Mouse (Mus musculus) CH12.LX (cell line): ENCODE results near the gene Dnah1. TPM values are rescaled to one million over a fixed set of nuclear protein-coding genes. Genes with fewer than 3 reads are reported as not detected.

ENCODE experiments used
- DNase-seq: peaks from one replicate; pipeline ENCODE4 v3.0.0-alpha.2; 2013; ENCODE audit errors: extremely low read depth
- H3K27ac ChIP-seq: 2 replicates; pipeline ENCODE4 v1.5.1; 2012; ENCODE audit warnings: low read depth, mild to moderate bottlenecking, control low read depth, moderate library complexity; ENCODE audit not compliant: insufficient read depth
- H3K27me3 ChIP-seq: replicated peaks from 2 replicates; pipeline ENCODE3; 2012; ENCODE audit warnings: inconsistent platforms
- H3K36me3 ChIP-seq, 2 experiments: replicated peaks in 1 of 2; 2 replicates each; pipeline versions ENCODE3 to v1.6.1; 2012; ENCODE audit warnings: inconsistent platforms in 1 of 2, low read length in 1 of 2, mild to moderate bottlenecking in 1 of 2, mixed read lengths in 1 of 2, moderate library complexity in 1 of 2; ENCODE audit not compliant: control insufficient read depth in 1 of 2, insufficient read depth in 1 of 2
- H3K4me1 ChIP-seq, 2 experiments: 2 replicates each; pipeline ENCODE4 v1.6.1; 2012; ENCODE audit warnings: inconsistent platforms in 1 of 2, moderate library complexity in 1 of 2; ENCODE audit not compliant: insufficient read depth in 2 of 2, control insufficient read depth in 1 of 2
- H3K4me2 ChIP-seq: 2 replicates; pipeline ENCODE4 v1.6.1; 2012; ENCODE audit warnings: low read depth, mild to moderate bottlenecking, control low read depth; ENCODE audit not compliant: poor library complexity, insufficient read depth, severe bottlenecking
- H3K4me3 ChIP-seq, 3 experiments: fragments of 150-350 bp in 1 of 3; sonication (generic) in 1 of 3; replicated peaks in 1 of 3; 2 replicates each; pipeline versions ENCODE3 to v1.5.1; 2011 to 2012; ENCODE audit warnings: low read depth in 2 of 3, low read length in 2 of 3, mild to moderate bottlenecking in 2 of 3, moderate library complexity in 2 of 3, control low read depth in 1 of 3, improper control_type of control experiment in 1 of 3, inconsistent platforms in 1 of 3, mixed read lengths in 1 of 3; ENCODE audit not compliant: poor library complexity in 1 of 3
- H3K79me2 ChIP-seq: replicated peaks from 2 replicates; pipeline ENCODE4 v1.6.1; 2012; ENCODE audit warnings: mild to moderate bottlenecking, moderate library complexity; ENCODE audit not compliant: control insufficient read depth, poor library complexity, insufficient read depth, severe bottlenecking; ENCODE audit errors: extremely low read depth
- H3K9ac ChIP-seq: 2 replicates; pipeline ENCODE4 v1.6.1; 2012; ENCODE audit warnings: low read depth, mild to moderate bottlenecking, control low read depth, moderate library complexity; ENCODE audit not compliant: insufficient read depth
- H3K9me3 ChIP-seq: replicated peaks from 2 replicates; pipeline ENCODE3; 2012; ENCODE audit warnings: low read length, inconsistent platforms, mixed read lengths
- CHD2 ChIP-seq: IDR thresholded peaks from 2 replicates; pipeline ENCODE4 v1.6.1; 2011; ENCODE audit warnings: low read length, improper control_type of control experiment
- CTCF ChIP-seq, 2 experiments: IDR thresholded peaks in 1 of 2; conservative IDR thresholded peaks in 1 of 2; 2 replicates each; pipeline ENCODE4 v1.5.1; 2011 to 2012; ENCODE audit warnings: low read depth in 2 of 2, low read length in 2 of 2, improper control_type of control experiment in 1 of 2, inconsistent platforms in 1 of 2, mild to moderate bottlenecking in 1 of 2, moderate library complexity in 1 of 2
- ETS1 ChIP-seq: conservative IDR thresholded peaks from 2 replicates; pipeline ENCODE4 v1.6.1; 2012; ENCODE audit warnings: low read depth, mild to moderate bottlenecking, inconsistent platforms, low read length, improper control_type of control experiment, moderate library complexity
- HCFC1 ChIP-seq: IDR thresholded peaks from 2 replicates; pipeline ENCODE4 v1.6.1; 2012; ENCODE audit warnings: low read depth, mild to moderate bottlenecking, inconsistent platforms, low read length, improper control_type of control experiment
- IRF4 ChIP-seq: IDR thresholded peaks from 2 replicates; pipeline ENCODE4 v1.6.1; 2014; ENCODE audit warnings: low read depth, mild to moderate bottlenecking, inconsistent platforms, low read length, improper control_type of control experiment
- JUN ChIP-seq: IDR thresholded peaks from 2 replicates; pipeline ENCODE4 v1.6.1; 2011; ENCODE audit warnings: low read depth, mild to moderate bottlenecking, low read length, improper control_type of control experiment, moderate library complexity; ENCODE audit not compliant: insufficient read depth
- KAT2A ChIP-seq: IDR thresholded peaks from 2 replicates; pipeline ENCODE4 v1.6.1; 2012; ENCODE audit warnings: low read length, improper control_type of control experiment, inconsistent platforms; ENCODE audit not compliant: insufficient replicate concordance
- MAX ChIP-seq: IDR thresholded peaks from 2 replicates; pipeline ENCODE4 v1.6.1; 2011; ENCODE audit warnings: low read length, improper control_type of control experiment
- MAZ ChIP-seq: IDR thresholded peaks from 2 replicates; pipeline ENCODE4 v1.6.1; 2012; ENCODE audit warnings: low read depth, mild to moderate bottlenecking, inconsistent platforms, low read length, improper control_type of control experiment, moderate library complexity
- MEF2A ChIP-seq: IDR thresholded peaks from 2 replicates; pipeline ENCODE4 v1.6.1; 2014; ENCODE audit warnings: low read depth, mild to moderate bottlenecking, inconsistent platforms, low read length, improper control_type of control experiment, borderline replicate concordance
- MYC ChIP-seq: IDR thresholded peaks from 2 replicates; pipeline ENCODE4 v1.6.1; 2011; ENCODE audit warnings: low read depth, mild to moderate bottlenecking, improper control_type of control experiment, low read length
- NRF1 ChIP-seq: IDR thresholded peaks from 2 replicates; pipeline ENCODE4 v1.6.1; 2014; ENCODE audit warnings: low read depth, mild to moderate bottlenecking, inconsistent platforms, low read length, improper control_type of control experiment, moderate library complexity
- PAX5 ChIP-seq: IDR thresholded peaks from 2 replicates; pipeline ENCODE4 v1.6.1; 2012; ENCODE audit warnings: low read length, inconsistent platforms, mixed read lengths
- POLR2AphosphoS2 ChIP-seq: IDR thresholded peaks from 2 replicates; pipeline ENCODE4 v1.6.1; 2011; ENCODE audit warnings: low read depth, low read length, improper control_type of control experiment
- RAD21 ChIP-seq: IDR thresholded peaks from 2 replicates; pipeline ENCODE4 v1.6.1; 2011; ENCODE audit warnings: low read depth, mild to moderate bottlenecking, low read length, improper control_type of control experiment, moderate library complexity
- TCF12 ChIP-seq: IDR thresholded peaks from 2 replicates; pipeline ENCODE4 v1.6.1; 2014; ENCODE audit warnings: low read depth, mild to moderate bottlenecking, inconsistent platforms, low read length, improper control_type of control experiment
- UBTF ChIP-seq: IDR thresholded peaks from 2 replicates; pipeline ENCODE4 v1.6.1; 2012; ENCODE audit warnings: low read depth, mild to moderate bottlenecking, inconsistent platforms, low read length, improper control_type of control experiment, moderate library complexity
- USF1 ChIP-seq: IDR thresholded peaks from 2 replicates; pipeline ENCODE4 v1.6.1; 2014; ENCODE audit warnings: low read depth, mild to moderate bottlenecking, inconsistent platforms, low read length, improper control_type of control experiment
- USF2 ChIP-seq: conservative IDR thresholded peaks from 2 replicates; pipeline ENCODE4 v1.6.1; 2011; ENCODE audit warnings: low read depth, low read length, improper control_type of control experiment
- dilution Hi-C: fragments of 300-500 bp; cut with MboI; formaldehyde crosslinking; loops from 2 replicates; pipeline ENCODE4 v1.14.3; 2020; ENCODE audit warnings: low sequenced_read_pairs; ENCODE audit not compliant: extremely low pct_unique_long_range_greater_than_20kb, extremely low pct_ligation_motif_present
- in situ Hi-C: fragments of 300-500 bp; cut with MboI; formaldehyde crosslinking; loops from 3 replicates; pipeline ENCODE4 v1.14.3; 2019; ENCODE audit warnings: low sequenced_read_pairs, low pct_ligation_motif_present, low pct_unique_long_range_greater_than_20kb, mixed read lengths
- polyA plus RNA-seq: library from polyadenylated mRNA; unstranded; fragments of >175 nt; gene quantifications from 2 replicates; pipeline ENCODE4 v1.2.1, GENCODE M21; 2012; ENCODE audit warnings: low read depth; ENCODE audit not compliant: insufficient read length
- total RNA-seq, 2 experiments: library from RNA; depleted of rRNA; stranded (reverse); fragments of 300-350 nt in 1 of 2; fragments of >200 nt in 1 of 2; gene quantifications; 2 replicates each; pipeline ENCODE4 v1.2.3; 2012 to 2014

Dnah1 gene
- total and polyA plus RNA-seq, 3 experiments = 0.04 to 0.08 (median 0.06) TPM

DNA sequence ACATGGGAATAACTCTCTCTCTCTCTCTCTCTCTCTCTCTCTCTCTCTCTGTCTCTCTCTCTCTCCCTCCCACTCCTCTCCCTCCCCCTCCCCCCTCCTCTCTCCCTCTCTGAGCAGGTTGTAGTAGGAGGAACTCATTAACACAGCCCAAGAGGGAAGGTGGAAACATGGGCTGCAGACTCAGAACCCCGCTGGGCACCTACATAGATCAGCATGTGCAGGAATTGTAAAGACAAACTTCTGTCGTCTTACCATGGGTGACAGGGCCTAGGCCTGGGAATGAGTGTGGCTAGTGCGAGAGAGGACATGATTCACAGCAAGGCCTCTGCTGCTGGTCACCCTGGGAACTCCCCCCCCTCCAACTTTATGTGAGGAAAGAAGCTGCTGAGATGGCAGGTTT, 1.5 kb downstream of the Dnah1 start:
- H3K4me3 ChIP-seq = no peak overlapping the region
- H3K9me3 ChIP-seq = no peaks in the 10 kb centered on the region
- no peak overlapping the region for H3K4me2 ChIP-seq
- TF ChIP-seq JUN (no peak), HCFC1 (no peak), KAT2A (no peak)
- no peak overlapping the region for H3K27ac ChIP-seq
- no peak for DNase-seq
- H3K79me2 ChIP-seq = no peaks in the 10 kb centered on the region
- H3K4me1 ChIP-seq = peaks cover 7 to 31% of the 10 kb centered on the region in 2 experiments; a peak in 3 of 4 replicates
- in situ Hi-C loops = no loop called here
- no peaks in the 10 kb centered on the region for H3K27me3 ChIP-seq
- dilution Hi-C loops = no loop called here
- H3K9ac ChIP-seq = no peak overlapping the region
- no peaks in the 10 kb centered on the region for H3K36me3 ChIP-seq

GRCm38 (mm10) chr14:31321181-31321580, 2.5 kb downstream of the Dnah1 start:
- no peak for DNase-seq
- TF ChIP-seq CTCF (conservative IDR thresholded peaks at IDR 0.05 in 1 of 2, IDR thresholded peaks at IDR 0.05 in 1 of 2; ENCODE audit: low read depth in 2 of 2, low read length in 2 of 2) = no peak
- no peak for TF ChIP-seq MEF2A
- TF ChIP-seq MAZ = no peak
- TF ChIP-seq MYC = no peak
- TF ChIP-seq TCF12 = no peak
- TF ChIP-seq PAX5 = no peak
- TF ChIP-seq IRF4 = no peak
- TF ChIP-seq UBTF = no peak
- no peak for TF ChIP-seq JUN
- no peak for TF ChIP-seq RAD21
- no peak for TF ChIP-seq POLR2AphosphoS2
- no peak for TF ChIP-seq USF2
- TF ChIP-seq USF1 = no peak
- TF ChIP-seq ETS1 = no peak
- TF ChIP-seq NRF1 = no peak
- TF ChIP-seq HCFC1 = no peak
- TF ChIP-seq CHD2 = no peak
- no peak for TF ChIP-seq MAX
- in situ Hi-C loops (no loop called here), dilution Hi-C loops (no loop called here)
- Histone ChIP-seq H3K4me3 (no peak overlapping the region), H3K4me2 (no peak overlapping the region), H3K4me1 (peaks cover 4 to 24% of the 10 kb centered on the region in 2 experiments; a peak in 3 of 4 replicates), H3K79me2 (no peaks in the 10 kb centered on the region), H3K27me3 (no peaks in the 10 kb centered on the region), H3K27ac (no peak overlapping the region), H3K36me3 (no peaks in the 10 kb centered on the region), H3K9me3 (no peaks in the 10 kb centered on the region), H3K9ac (no peak overlapping the region)
